Mouse (Mus musculus) C2C12 (cell line): Measurements from ENCODE around the gene Klhl40.

Experiments
- CTCF ChIP-seq: IDR thresholded peaks from one replicate; pipeline ENCODE4 v1.5.1; 2011; ENCODE audit not compliant: control insufficient read depth, insufficient read depth, insufficient read length
- MAX ChIP-seq: IDR thresholded peaks from one replicate; pipeline ENCODE4 v1.6.1; 2011; ENCODE audit warnings: mild to moderate bottlenecking, control low read depth
- MYOD1 ChIP-seq: IDR thresholded peaks from one replicate; pipeline ENCODE4 v1.6.1; 2011; ENCODE audit warnings: low read depth; ENCODE audit not compliant: control insufficient read depth, insufficient read length

GRCm38 (mm10) chr9:121761091-121761665 lies 16.2 kb upstream of the Klhl40 start:
- TF ChIP-seq CTCF (no peak), MAX (no peak), MYOD1 (no peak)
